Mouse (Mus musculus): ENCODE results near the gene Naa38.

Gene Naa38

DNA sequence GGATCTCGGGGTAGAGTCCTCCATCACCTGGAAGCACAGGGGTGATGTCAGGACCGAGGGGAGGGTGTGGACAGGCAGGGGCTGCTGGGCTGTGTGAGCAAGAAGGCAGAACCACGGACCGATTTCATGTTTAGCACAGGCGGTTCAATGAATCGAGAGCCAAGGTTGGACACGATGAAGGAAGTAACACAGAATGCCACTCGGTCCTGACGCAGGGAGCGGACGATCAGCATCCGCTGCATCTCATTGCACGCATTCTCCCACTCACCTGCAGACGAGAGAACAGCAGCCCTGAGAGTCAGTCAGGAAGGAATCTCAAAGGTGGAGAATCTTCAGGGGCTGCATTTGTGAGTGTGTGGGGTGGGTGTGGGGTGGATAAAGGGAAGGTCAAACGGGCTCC lies 35.3 kb downstream of the Naa38 start:
- no peak for DNase-seq (ENCODE audit: low spot score in 2 of 2)

- peak in 1 of 2 experiments; percentile 73 for DNase-seq (ENCODE audit: low spot score in 2 of 2)
Measured at GRCm38 (mm10) chr11:69431829-69432639, 36.7 kb downstream of the Naa38 start.

DNA sequence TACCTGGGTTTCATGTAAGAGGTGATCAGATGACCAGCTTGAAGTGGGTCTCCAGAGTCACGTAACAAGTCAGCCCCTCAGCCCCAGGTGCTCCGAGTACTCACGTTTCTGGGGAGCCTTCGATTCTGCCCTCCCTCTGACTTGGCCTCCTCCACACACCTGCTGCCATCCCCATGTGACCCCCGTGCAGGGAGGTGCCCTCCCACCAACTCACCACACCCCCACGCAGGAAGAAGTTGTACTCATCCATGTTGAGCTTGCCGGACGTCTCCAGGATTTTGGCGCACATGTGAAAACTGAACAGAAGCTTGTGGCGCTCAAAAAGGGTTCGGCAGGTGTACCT lies 37.3 kb downstream of the Naa38 start:
- DNase-seq (ENCODE audit: low spot score in 2 of 2) = no peak

DNA sequence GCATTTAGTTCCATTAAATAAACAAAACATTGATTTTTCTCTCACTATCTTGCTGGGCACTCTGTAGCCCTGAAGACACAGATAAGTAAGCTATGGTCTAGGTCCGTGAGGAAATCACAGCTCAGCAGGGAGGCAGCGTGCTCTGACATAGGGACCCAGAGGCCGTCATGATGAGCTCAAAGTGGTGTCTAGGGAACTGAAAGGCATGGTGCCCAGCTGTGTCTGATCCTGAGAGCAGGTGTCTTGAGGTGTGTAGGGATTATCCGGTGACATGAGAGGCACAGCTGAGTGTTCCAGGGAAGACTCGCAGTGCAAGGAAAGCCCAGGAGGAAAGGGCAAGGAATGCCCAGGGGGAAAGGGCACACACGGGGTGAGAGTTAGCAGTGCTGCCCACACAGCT lies 37.9 kb downstream of the Naa38 start:
- no peak for DNase-seq (ENCODE audit: low spot score in 2 of 2)

- DNase-seq (ENCODE audit: low spot score in 2 of 2) = no peak
Measured at GRCm38 (mm10) chr11:69437291-69437690, 42.0 kb downstream of the Naa38 start.

GRCm38 (mm10) chr11:69443328-69443727 lies 48.0 kb downstream of the Naa38 start:
- no peak for DNase-seq (ENCODE audit: low spot score in 2 of 2)
